Mouse (Mus musculus) gastrocnemius, adult 18-20 months (tissue): ENCODE measurements around the gene Gm2564. TPM values are rescaled to one million over a fixed set of nuclear protein-coding genes. Genes with fewer than 3 reads are reported as not detected.
"Not testable (repeated sequence)": the region's sequence is repeated elsewhere in the genome, so short reads cannot be mapped to it uniquely, and the experiment has no call there.

ENCODE experiments used
- DNase-seq: peaks from one replicate; pipeline ENCODE4 v3.0.0; 2021; ENCODE audit warnings: low spot score
- long read RNA-seq, 2 experiments: library from polyadenylated mRNA; stranded (forward); transcript quantifications; one replicate each; pipeline ENCODE4 v2.0.0; 2021
- total RNA-seq, 2 experiments: library from RNA; stranded (reverse); gene quantifications; 2 replicates each; pipeline ENCODE4 v1.2.3; 2021

Gene Gm2564
- 10 to 100 TPM in 1 of 2 experiments, 1 to 10 TPM in 1; 7.5 to 10.1 TPM for total RNA-seq
- long read RNA-seq, experiment 1, result 0 reads
- long read RNA-seq, experiment 2, partial matches to known transcripts, result 0 of 1 reads
- long read RNA-seq, experiment 2, other reads (novel, unspliced or antisense), result 1 of 1 reads

GRCm38 (mm10) chr4:42629419-42629818 lies at the start of gene Gm2564:
Gene Gm2564, plus strand, starts transcription at chr4:42629719.
- DNase-seq, result not testable (repeated sequence)

DNA sequence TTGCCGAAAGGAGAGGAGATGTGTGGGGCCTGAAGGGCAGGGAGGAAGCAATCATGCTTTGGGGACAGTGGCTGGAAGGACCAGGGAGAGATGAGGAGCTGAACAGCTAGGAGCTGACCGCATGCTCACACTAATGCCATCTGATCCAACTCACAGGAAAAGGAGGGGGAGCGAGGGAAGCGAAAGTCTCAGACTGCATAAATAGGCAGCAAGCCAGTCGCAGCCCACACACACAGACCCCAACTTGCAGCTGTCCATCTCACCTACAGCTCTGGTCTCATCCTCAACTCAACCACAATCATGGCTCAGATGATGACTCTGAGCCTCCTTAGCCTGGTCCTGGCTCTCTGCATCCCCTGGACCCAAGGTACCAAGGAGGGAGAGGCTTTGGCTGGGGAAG lies 17.6 kb upstream of the Gm2564 start, which contains the start of gene Gm10591:
Gene Gm10591 (plus strand): TSS at position 301 of the 400 bp plus-strand sequence.
- DNase-seq, result not testable (repeated sequence)

- not testable (repeated sequence) for DNase-seq
Observed at GRCm38 (mm10) chr4:42654951-42655350, 25.4 kb downstream of the Gm2564 start, which contains the start of gene Ccl27b. Gene Ccl27b, plus strand, starts transcription at chr4:42655251.

DNA sequence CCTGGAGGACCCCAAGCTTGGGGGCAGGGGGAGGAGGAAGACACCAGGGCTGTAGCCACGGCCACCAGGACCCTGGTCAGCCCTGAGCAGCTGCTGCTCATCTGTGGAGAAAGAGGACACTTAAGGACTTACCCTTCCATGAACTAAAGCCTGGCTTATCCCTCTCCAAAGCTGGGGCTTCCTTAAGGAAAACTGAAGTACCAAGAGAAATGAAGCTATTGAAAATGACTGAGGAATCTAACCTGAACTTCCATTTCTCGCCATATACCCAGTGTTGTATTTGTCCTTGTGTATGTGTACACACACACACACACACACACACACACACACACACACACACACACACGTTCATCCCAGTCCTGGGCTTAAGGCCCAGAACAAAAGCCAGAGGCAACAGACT lies 32.3 kb downstream of the Gm2564 start, which contains the start of gene Il11ra2:
Gene Il11ra2 (minus strand): TSS at position 101 of the 400 bp plus-strand sequence.
- not testable (repeated sequence) for DNase-seq

DNA sequence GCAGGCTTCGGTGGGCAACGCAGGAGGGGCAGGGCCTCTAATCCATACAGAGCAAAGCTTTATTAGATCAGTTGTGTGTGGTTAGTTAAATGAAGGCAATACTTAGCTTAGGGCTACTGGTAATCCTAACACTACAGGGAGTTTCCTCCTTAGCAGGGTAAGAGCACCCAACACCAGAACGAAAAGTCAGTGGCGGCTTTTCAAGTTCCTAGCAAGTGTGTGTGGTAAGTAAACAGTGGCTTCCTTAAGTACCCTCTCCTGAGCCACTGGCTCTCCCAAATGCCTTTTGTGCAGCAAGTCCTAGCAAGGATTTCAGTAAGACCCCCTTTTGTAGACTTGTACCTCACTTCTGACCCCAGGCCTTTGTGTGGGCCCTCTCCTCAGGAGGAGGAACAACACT lies 45.9 kb downstream of the Gm2564 start:
- DNase-seq, result not testable (repeated sequence)

DNA sequence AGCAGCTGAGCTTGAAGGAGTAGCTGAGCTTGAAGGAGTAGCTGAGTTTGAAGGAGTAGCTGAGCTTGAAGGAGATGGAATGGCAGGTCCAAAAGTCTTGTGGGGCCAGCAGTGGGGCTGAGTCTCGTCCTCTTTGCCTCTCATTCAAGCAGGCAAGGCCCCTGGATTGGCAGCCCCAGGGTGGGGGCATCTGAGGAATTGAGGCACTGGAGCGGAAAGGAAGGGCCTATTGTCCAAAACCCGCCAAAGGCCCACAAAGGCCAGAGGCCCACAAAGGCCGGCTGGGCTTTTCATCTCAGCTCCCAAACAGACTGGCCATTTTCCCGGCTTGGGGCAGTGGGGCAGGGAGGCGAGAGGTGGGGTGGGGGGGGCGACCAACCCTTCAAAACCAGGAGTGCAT lies 49.8 kb downstream of the Gm2564 start:
- not testable (repeated sequence) for DNase-seq

- DNase-seq, result not testable (repeated sequence)
Observed at GRCm38 (mm10) chr4:42680374-42681356, 51.1 kb downstream of the Gm2564 start.

Other genes with a start within 250 kb of the Gm2564 start
- not detected for gene Gm21586, start 190.3 kb upstream of the Gm2564 start, total RNA-seq
- gene Gm2163, start 163.0 kb upstream of the Gm2564 start, total RNA-seq, result under 1 TPM in 1 of 2 experiments, not detected in 1; 0.14 TPM
- gene Fam205a2, start 101.5 kb upstream of the Gm2564 start, total RNA-seq, result under 1 TPM in 1 of 2 experiments, not detected in 1; 0.12 TPM
- not detected for gene Gm10591, start 17.5 kb upstream of the Gm2564 start, total RNA-seq
- not detected for gene Ccl27b, start 25.5 kb downstream of the Gm2564 start, total RNA-seq
- gene Il11ra2, start 32.2 kb downstream of the Gm2564 start, total RNA-seq, result not detected
- not detected for gene 4930578G10Rik, start 105.8 kb downstream of the Gm2564 start, total RNA-seq
- gene Ccl19, start 126.9 kb downstream of the Gm2564 start, total RNA-seq, result not detected
- gene Ccl21a, start 144.3 kb downstream of the Gm2564 start, total RNA-seq, result 10 to 100 TPM in 1 of 2 experiments, 1 to 10 TPM in 1; 9.4 to 13.4 TPM
- not detected for gene Fam205a1, start 224.2 kb downstream of the Gm2564 start, total RNA-seq
- under 1 TPM in 1 of 2 experiments, not detected in 1; 0.07 TPM for gene Gm12394, start 227.1 kb downstream of the Gm2564 start, total RNA-seq
- 1 to 10 TPM; 1.1 to 1.2 TPM for gene Fam205c, start 244.5 kb downstream of the Gm2564 start, total RNA-seq